Comparison of ENCODE assay signal across 8 mouse cellular contexts in the genomic region with DNA sequence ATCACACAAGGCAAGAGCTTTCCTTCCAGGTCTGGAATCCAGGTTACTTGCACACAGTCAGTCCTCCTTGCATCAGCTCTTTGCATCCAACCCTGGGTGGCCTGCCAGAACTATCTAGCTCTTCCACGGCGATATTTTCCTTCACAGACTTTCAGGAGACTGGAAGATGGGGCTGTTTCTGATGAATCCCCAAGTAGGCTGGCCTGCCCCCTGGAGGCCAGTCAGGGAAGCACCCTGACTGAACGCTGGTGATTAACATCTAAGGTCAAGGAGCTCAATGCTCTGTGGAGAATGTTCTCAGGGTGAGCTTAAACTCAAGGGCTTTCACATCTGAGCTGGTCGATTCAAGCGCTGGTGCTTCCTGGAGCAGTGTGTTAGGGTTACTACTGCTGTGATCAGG. TPM values are rescaled to one million over a fixed set of nuclear protein-coding genes. Genes with fewer than 3 reads are reported as not detected.
DNase-seq lines count a peak whose midpoint lies in the region; ATAC-seq and TF ChIP-seq lines count a peak whose summit lies in the region.

No protein-coding gene starts in this region.

- ATAC-seq in midbrain, embryonic 11.5 days (ENCODE audit: low FRiP score): peak; percentile 30; the same call in 1 of the 2 replicates
- no peak for ATAC-seq in midbrain, embryonic 15.5 days (replicated peaks)
- 0 out of 2 replicates have a peak, but pooled peaks have one; percentile 17 for ATAC-seq in forebrain, postnatal 0 days
- peak; percentile 33; the same call in 1 of the 2 replicates for ATAC-seq in hindbrain, postnatal 0 days
- peak; percentile 62 for ATAC-seq in neutrophil, adult 5-6 weeks (ENCODE audit: extremely low read depth, insufficient number of reproducible peaks, low FRiP score, poor library complexity, severe bottlenecking)

- no peak overlapping the region for H3K4me3 ChIP-seq in midbrain, embryonic 11.5 days (ENCODE audit: low read depth, low read length)
- H3K4me3 ChIP-seq in midbrain, embryonic 15.5 days: no peak overlapping the region
- no peak overlapping the region for H3K4me3 ChIP-seq in forebrain, postnatal 0 days (ENCODE audit: low read depth, low read length)
- no peak overlapping the region for H3K4me3 ChIP-seq in hindbrain, postnatal 0 days (ENCODE audit: low read length)

- DNase-seq in midbrain, embryonic 11.5 days (ENCODE audit: low spot score, missing footprints): peak; percentile 98
- peak; percentile 77 for DNase-seq in cerebellum, adult 11 months
- peak; percentile 69 for DNase-seq in forebrain, postnatal 0 days
- peak; percentile 76 for DNase-seq in hindbrain, postnatal 0 days (ENCODE audit: low spot score)
- peak; percentile 70 to 75 for DNase-seq in left cerebral cortex, postnatal 25 days (ENCODE audit: low spot score in 2 of 2)
- DNase-seq in thymus, adult 18-20 months: peak; percentile 30 to 36

- H3K27ac ChIP-seq in midbrain, embryonic 11.5 days (ENCODE audit: low read depth, low read length): no peak overlapping the region
- no peak overlapping the region for H3K27ac ChIP-seq in midbrain, embryonic 15.5 days
- no peak overlapping the region for H3K27ac ChIP-seq in forebrain, postnatal 0 days (ENCODE audit: low read depth, low read length)
- no peak overlapping the region for H3K27ac ChIP-seq in hindbrain, postnatal 0 days

- WGBS in midbrain, embryonic 11.5 days: 3% methylated on average over 5 of the region's 5 CpGs
- 3% methylated on average over 5 of the region's 5 CpGs for whole genome bisulfite sequencing in midbrain, embryonic 15.5 days
- WGBS in forebrain, postnatal 0 days: 8% methylated on average over 5 of the region's 5 CpGs
- WGBS in hindbrain, postnatal 0 days: 5% methylated on average over 5 of the region's 5 CpGs

- intact Hi-C loops in left cerebral cortex, postnatal 25 days (cut with DNase I): loop anchor here (1.0 kb wide), 1 partner anchor 39 kb away; no protein-coding TSS in a partner anchor

- no peaks in the 10 kb centered on the region for H3K36me3 ChIP-seq in midbrain, embryonic 11.5 days (ENCODE audit: control insufficient read depth, insufficient read depth, low read length)
- H3K36me3 ChIP-seq in midbrain, embryonic 15.5 days (replicated peaks): no peaks in the 10 kb centered on the region
- H3K36me3 ChIP-seq in forebrain, postnatal 0 days (ENCODE audit: insufficient read depth): peaks cover under 1% of the 10 kb centered on the region; the same call in 1 of the 2 replicates
- H3K36me3 ChIP-seq in hindbrain, postnatal 0 days (ENCODE audit: insufficient read depth, low read length): no peaks in the 10 kb centered on the region

- H3K9me3 ChIP-seq in midbrain, embryonic 11.5 days (ENCODE audit: control insufficient read depth, low read length): no peaks in the 10 kb centered on the region
- no peaks in the 10 kb centered on the region for H3K9me3 ChIP-seq in midbrain, embryonic 15.5 days
- H3K9me3 ChIP-seq in forebrain, postnatal 0 days (ENCODE audit: low read length): no peaks in the 10 kb centered on the region
- no peaks in the 10 kb centered on the region for H3K9me3 ChIP-seq in hindbrain, postnatal 0 days (ENCODE audit: low read length)

- H3K9ac ChIP-seq in midbrain, embryonic 11.5 days (ENCODE audit: low read length): no peak overlapping the region
- H3K9ac ChIP-seq in midbrain, embryonic 15.5 days: no peak overlapping the region
- no peak overlapping the region for H3K9ac ChIP-seq in forebrain, postnatal 0 days
- H3K9ac ChIP-seq in hindbrain, postnatal 0 days (replicated peaks; ENCODE audit: low read length): no peak overlapping the region

- peaks cover 13% of the 10 kb centered on the region for H3K4me1 ChIP-seq in midbrain, embryonic 11.5 days (ENCODE audit: control insufficient read depth, insufficient read depth, low read length)
- peaks cover 26% of the 10 kb centered on the region for H3K4me1 ChIP-seq in midbrain, embryonic 15.5 days
- peaks cover 13% of the 10 kb centered on the region for H3K4me1 ChIP-seq in forebrain, postnatal 0 days (ENCODE audit: insufficient read depth)
- peaks cover 7% of the 10 kb centered on the region; the same call in 1 of the 2 replicates for H3K4me1 ChIP-seq in hindbrain, postnatal 0 days (ENCODE audit: insufficient read depth, low read length)

- no peak overlapping the region for H3K4me2 ChIP-seq in midbrain, embryonic 11.5 days
- H3K4me2 ChIP-seq in midbrain, embryonic 15.5 days: no peak overlapping the region
- H3K4me2 ChIP-seq in forebrain, postnatal 0 days (ENCODE audit: low read depth): no peak overlapping the region
- no peak overlapping the region for H3K4me2 ChIP-seq in hindbrain, postnatal 0 days (ENCODE audit: low read depth, low read length)

- TF ChIP-seq CTCF in forebrain, postnatal 0 days (IDR thresholded peaks at IDR 0.05; ENCODE audit: low read depth): peak; percentile 88
- peak; percentile 94 for TF ChIP-seq CTCF in hindbrain, postnatal 0 days (IDR thresholded peaks at IDR 0.05; ENCODE audit: low read depth)

- H3K27me3 ChIP-seq in midbrain, embryonic 11.5 days (ENCODE audit: control insufficient read depth, insufficient read depth, low read length): no peaks in the 10 kb centered on the region
- no peaks in the 10 kb centered on the region for H3K27me3 ChIP-seq in midbrain, embryonic 15.5 days (replicated peaks)
- H3K27me3 ChIP-seq in forebrain, postnatal 0 days (ENCODE audit: insufficient read depth, low read length): no peaks in the 10 kb centered on the region
- no peaks in the 10 kb centered on the region for H3K27me3 ChIP-seq in hindbrain, postnatal 0 days (ENCODE audit: insufficient read depth, low read length)

RNA-seq across cellular contexts. Expression of a gene that starts 3.1 kb away (rescaled TPM):
- 38.6 and 45.7 TPM in 2 replicates for polyA plus RNA-seq in midbrain, embryonic 11.5 days (2014; fragmentation: Nextera tagmentation; extraction: Ambion mirVana)
- 125 and 126 TPM in 2 replicates for polyA plus RNA-seq in midbrain, embryonic 15.5 days (2015; fragmentation: Nextera tagmentation; extraction: Ambion mirVana)
- total RNA-seq in forebrain, postnatal 0 days (2014; rRNA removed): 111 and 124 TPM in 2 replicates
- 93.4 and 110 TPM in 2 replicates for polyA plus RNA-seq in forebrain, postnatal 0 days (2015; fragmentation: Nextera tagmentation; extraction: Ambion mirVana)
- total RNA-seq in hindbrain, postnatal 0 days (2014; rRNA removed): 94.8 and 112 TPM in 2 replicates
- 107 and 110 TPM in 2 replicates for polyA plus RNA-seq in hindbrain, postnatal 0 days (2015; fragmentation: Nextera tagmentation; extraction: Ambion mirVana)
- 100 to 1,000 TPM; 139 to 147 TPM for total RNA-seq in left cerebral cortex, postnatal 25 days (2021)
- 53.9 and 65.8 TPM in 2 replicates for total RNA-seq in neutrophil, adult 5-6 weeks (2017)

RNA-seq across cellular contexts. Expression of a gene that starts 9.5 kb away (rescaled TPM):
- 63.2 and 63.6 TPM in 2 replicates for polyA plus RNA-seq in midbrain, embryonic 11.5 days (2014; fragmentation: Nextera tagmentation; extraction: Ambion mirVana)
- 77.0 and 94.1 TPM in 2 replicates for polyA plus RNA-seq in midbrain, embryonic 15.5 days (2015; fragmentation: Nextera tagmentation; extraction: Ambion mirVana)
- 35.9 and 43.7 TPM in 2 replicates for total RNA-seq in forebrain, postnatal 0 days (2014; rRNA removed)
- 80.9 and 87.5 TPM in 2 replicates for polyA plus RNA-seq in forebrain, postnatal 0 days (2015; fragmentation: Nextera tagmentation; extraction: Ambion mirVana)
- total RNA-seq in hindbrain, postnatal 0 days (2014; rRNA removed): 56.6 and 76.0 TPM in 2 replicates
- 118 and 133 TPM in 2 replicates for polyA plus RNA-seq in hindbrain, postnatal 0 days (2015; fragmentation: Nextera tagmentation; extraction: Ambion mirVana)
- total RNA-seq in left cerebral cortex, postnatal 25 days (2021): 10 to 100 TPM; 36.0 to 37.9 TPM
- total RNA-seq in neutrophil, adult 5-6 weeks (2017): not detected in 2 replicates

RNA-seq across cellular contexts. Expression of a gene that starts 22.4 kb away (rescaled TPM):
- polyA plus RNA-seq in midbrain, embryonic 11.5 days (2014; fragmentation: Nextera tagmentation; extraction: Ambion mirVana): 0.18 and 0.26 TPM in 2 replicates
- polyA plus RNA-seq in midbrain, embryonic 15.5 days (2015; fragmentation: Nextera tagmentation; extraction: Ambion mirVana): 0.11 and 0.22 TPM in 2 replicates
- 0.23 and 0.29 TPM in 2 replicates for total RNA-seq in forebrain, postnatal 0 days (2014; rRNA removed)
- 0.09 and 0.17 TPM in 2 replicates for polyA plus RNA-seq in forebrain, postnatal 0 days (2015; fragmentation: Nextera tagmentation; extraction: Ambion mirVana)
- total RNA-seq in hindbrain, postnatal 0 days (2014; rRNA removed): 0.47 and 0.68 TPM in 2 replicates
- polyA plus RNA-seq in hindbrain, postnatal 0 days (2015; fragmentation: Nextera tagmentation; extraction: Ambion mirVana): 0.09 and 0.28 TPM in 2 replicates
- total RNA-seq in left cerebral cortex, postnatal 25 days (2021): 1 to 10 TPM; 1.2 to 2.0 TPM
- total RNA-seq in neutrophil, adult 5-6 weeks (2017): 1.6 and 3.6 TPM in 2 replicates

RNA-seq across cellular contexts. Expression of a gene that starts 35.1 kb away (rescaled TPM):
- polyA plus RNA-seq in midbrain, embryonic 11.5 days (2014; fragmentation: Nextera tagmentation; extraction: Ambion mirVana): 0.14 and 0.45 TPM in 2 replicates
- 0.10 and 0.31 TPM in 2 replicates for polyA plus RNA-seq in midbrain, embryonic 15.5 days (2015; fragmentation: Nextera tagmentation; extraction: Ambion mirVana)
- total RNA-seq in forebrain, postnatal 0 days (2014; rRNA removed): 0.38 TPM in 1 of 2 replicates, not detected in the other
- polyA plus RNA-seq in forebrain, postnatal 0 days (2015; fragmentation: Nextera tagmentation; extraction: Ambion mirVana): 0.13 and 0.24 TPM in 2 replicates
- 0.29 TPM in 1 of 2 replicates, not detected in the other for total RNA-seq in hindbrain, postnatal 0 days (2014; rRNA removed)
- 0.40 TPM in 2 replicates for polyA plus RNA-seq in hindbrain, postnatal 0 days (2015; fragmentation: Nextera tagmentation; extraction: Ambion mirVana)
- total RNA-seq in left cerebral cortex, postnatal 25 days (2021): not detected
- total RNA-seq in neutrophil, adult 5-6 weeks (2017): not detected in 2 replicates

RNA-seq across cellular contexts. Expression of a gene that starts 43.2 kb away (rescaled TPM):
- polyA plus RNA-seq in midbrain, embryonic 11.5 days (2014; fragmentation: Nextera tagmentation; extraction: Ambion mirVana): 68.5 and 72.4 TPM in 2 replicates
- polyA plus RNA-seq in midbrain, embryonic 15.5 days (2015; fragmentation: Nextera tagmentation; extraction: Ambion mirVana): 52.0 and 52.2 TPM in 2 replicates
- 26.0 and 31.2 TPM in 2 replicates for total RNA-seq in forebrain, postnatal 0 days (2014; rRNA removed)
- 49.9 and 51.7 TPM in 2 replicates for polyA plus RNA-seq in forebrain, postnatal 0 days (2015; fragmentation: Nextera tagmentation; extraction: Ambion mirVana)
- total RNA-seq in hindbrain, postnatal 0 days (2014; rRNA removed): 32.9 and 51.8 TPM in 2 replicates
- 49.8 and 52.9 TPM in 2 replicates for polyA plus RNA-seq in hindbrain, postnatal 0 days (2015; fragmentation: Nextera tagmentation; extraction: Ambion mirVana)
- 10 to 100 TPM; 60.6 to 62.8 TPM for total RNA-seq in left cerebral cortex, postnatal 25 days (2021)
- total RNA-seq in neutrophil, adult 5-6 weeks (2017): 28.0 and 32.9 TPM in 2 replicates

Comparison
In these comparisons a context has a peak if more than half of its experiments do, and no peak if none do; other contexts are left out.
1. DNase-seq: peak in every context shown above with its lines; median percentile 98 in midbrain, embryonic 11.5 days; 77 in cerebellum, adult 11 months; 76 in hindbrain, postnatal 0 days; 72 in left cerebral cortex, postnatal 25 days; 69 in forebrain, postnatal 0 days; 33 in thymus, adult 18-20 months.
2. RNA of a gene that starts 9.5 kb away (total RNA-seq): 56.6 to 76.0 TPM in hindbrain, postnatal 0 days, 35.9 to 43.7 TPM in forebrain, postnatal 0 days and 36.0 to 37.9 TPM in left cerebral cortex, postnatal 25 days; not detected in neutrophil, adult 5-6 weeks; every median in the first group is over 10 times any median in the second.